Mouse (Mus musculus): ENCODE data around the gene Selenos. TPM values are rescaled to one million over a fixed set of nuclear protein-coding genes. Genes with fewer than 3 reads are reported as not detected.

Gene Selenos
- polyA plus RNA-seq, 1 experiment from 2014 or later, result 79.0 TPM

DNA sequence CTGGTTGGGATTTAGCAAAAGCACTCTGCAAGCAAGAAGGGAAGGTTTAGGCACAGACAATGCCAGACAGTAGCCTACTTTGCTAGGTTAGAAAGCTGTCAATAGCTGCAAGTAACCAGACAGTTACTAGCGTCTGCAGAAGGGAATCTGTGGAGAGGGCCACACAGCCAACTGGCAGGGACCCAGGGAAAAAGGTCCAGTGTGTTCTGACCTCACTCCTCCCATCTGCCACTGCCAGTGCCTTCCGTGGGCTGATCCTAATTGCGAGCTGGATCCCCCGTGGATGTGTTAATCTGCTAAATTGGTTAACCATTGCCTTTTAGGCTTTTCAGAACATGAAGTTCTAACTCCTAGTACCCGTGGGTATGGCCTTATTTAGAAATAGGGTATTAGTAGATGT, 14.7 kb downstream of the Selenos start:
- no peaks in the 10 kb centered on the region for H3K9me3 ChIP-seq (ENCODE audit: control insufficient read depth, low read length)
- no peak overlapping the region for H3K4me2 ChIP-seq (ENCODE audit: low read depth, low read length)
- H3K27ac ChIP-seq (ENCODE audit: low read depth, low read length), result no peak overlapping the region
- 83% methylated on average over 5 of the region's 5 CpGs for WGBS
- H3K4me1 ChIP-seq (ENCODE audit: control insufficient read depth, insufficient read depth, low read length), result no peaks in the 10 kb centered on the region
- peaks cover 21% of the 10 kb centered on the region for H3K36me3 ChIP-seq (ENCODE audit: control insufficient read depth, insufficient read depth, low read length)
- H3K4me3 ChIP-seq (ENCODE audit: low read depth, low read length), result no peak overlapping the region
- H3K9ac ChIP-seq (replicated peaks; ENCODE audit: low read depth, low read length), result no peak overlapping the region
- ATAC-seq (ENCODE audit: low read depth), result no peak
- H3K27me3 ChIP-seq (ENCODE audit: control insufficient read depth, insufficient read depth, low read length), result no peaks in the 10 kb centered on the region

DNA sequence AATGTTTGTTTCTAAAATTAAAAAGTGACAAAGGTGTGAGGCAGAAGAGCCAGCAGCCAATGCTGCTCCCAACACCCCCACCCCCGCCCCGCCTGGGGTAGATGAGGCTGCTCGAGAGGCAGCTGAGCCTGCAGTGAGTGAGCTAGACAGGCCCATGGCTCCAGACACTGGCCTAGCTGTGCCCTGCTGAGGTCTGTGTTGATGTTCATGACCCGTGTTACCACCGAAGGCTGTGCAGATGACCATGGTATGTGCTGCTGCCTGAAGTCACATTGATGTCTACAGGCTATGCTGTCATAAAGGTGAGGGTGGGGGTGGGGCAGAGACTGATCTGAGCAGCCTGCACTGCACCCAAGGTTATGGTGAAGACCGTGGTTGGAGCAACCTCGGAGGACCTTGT, 19.4 kb downstream of the Selenos start:
- no peak overlapping the region for H3K27ac ChIP-seq (ENCODE audit: low read depth, low read length)
- no peaks in the 10 kb centered on the region for H3K36me3 ChIP-seq (ENCODE audit: control insufficient read depth, insufficient read depth, low read length)
- H3K4me1 ChIP-seq (ENCODE audit: control insufficient read depth, insufficient read depth, low read length), result no peaks in the 10 kb centered on the region
- no peak overlapping the region for H3K4me2 ChIP-seq (ENCODE audit: low read depth, low read length)
- H3K27me3 ChIP-seq (ENCODE audit: control insufficient read depth, insufficient read depth, low read length), result no peaks in the 10 kb centered on the region
- H3K9ac ChIP-seq (replicated peaks; ENCODE audit: low read depth, low read length), result no peak overlapping the region
- H3K4me3 ChIP-seq (ENCODE audit: low read depth, low read length), result no peak overlapping the region
- H3K9me3 ChIP-seq (ENCODE audit: control insufficient read depth, low read length), result no peaks in the 10 kb centered on the region
- 92% methylated on average over 7 of the region's 7 CpGs for WGBS
- no peak for ATAC-seq (ENCODE audit: low read depth)

DNA sequence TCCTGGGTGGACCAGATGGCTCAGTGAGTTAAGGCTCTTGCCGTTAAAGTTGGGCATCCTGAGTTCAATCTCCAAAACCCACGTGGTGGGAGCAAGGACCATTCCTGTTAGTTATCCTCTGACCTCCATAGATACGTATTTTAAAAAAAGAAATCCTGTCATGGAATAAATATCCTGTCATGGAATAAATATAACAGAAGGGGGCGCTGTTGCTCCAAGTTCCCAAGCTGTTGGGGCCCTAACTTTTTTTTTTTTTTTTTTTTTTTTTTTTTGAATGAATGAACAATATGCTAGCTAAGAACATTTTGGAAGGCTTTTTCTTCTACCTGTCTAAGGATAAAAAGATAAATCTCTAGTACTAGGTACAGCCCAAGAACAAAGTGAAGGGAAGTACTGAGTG, 22.4 kb downstream of the Selenos start:
- 9% methylated on average over 4 of the region's 4 CpGs for WGBS
- H3K36me3 ChIP-seq (ENCODE audit: control insufficient read depth, insufficient read depth, low read length), result no peaks in the 10 kb centered on the region
- H3K4me2 ChIP-seq (ENCODE audit: low read depth, low read length), result no peak overlapping the region
- H3K9ac ChIP-seq (replicated peaks; ENCODE audit: low read depth, low read length), result no peak overlapping the region
- H3K9me3 ChIP-seq (ENCODE audit: control insufficient read depth, low read length), result no peaks in the 10 kb centered on the region
- no peak overlapping the region for H3K27ac ChIP-seq (ENCODE audit: low read depth, low read length)
- no peaks in the 10 kb centered on the region for H3K4me1 ChIP-seq (ENCODE audit: control insufficient read depth, insufficient read depth, low read length)
- ATAC-seq (ENCODE audit: low read depth), result no peak
- no peaks in the 10 kb centered on the region for H3K27me3 ChIP-seq (ENCODE audit: control insufficient read depth, insufficient read depth, low read length)
- no peak overlapping the region for H3K4me3 ChIP-seq (ENCODE audit: low read depth, low read length)

GRCm38 (mm10) chr7:66104531-66104930, 25.1 kb downstream of the Selenos start:
- Histone ChIP-seq H3K4me3 (ENCODE audit: low read depth, low read length) (no peak overlapping the region), H3K36me3 (ENCODE audit: control insufficient read depth, insufficient read depth, low read length) (no peaks in the 10 kb centered on the region), H3K4me2 (ENCODE audit: low read depth, low read length) (no peak overlapping the region), H3K4me1 (ENCODE audit: control insufficient read depth, insufficient read depth, low read length) (no peaks in the 10 kb centered on the region), H3K27ac (ENCODE audit: low read depth, low read length) (no peak overlapping the region), H3K9me3 (ENCODE audit: control insufficient read depth, low read length) (no peaks in the 10 kb centered on the region), H3K9ac (replicated peaks; ENCODE audit: low read depth, low read length) (no peak overlapping the region), H3K27me3 (ENCODE audit: control insufficient read depth, insufficient read depth, low read length) (no peaks in the 10 kb centered on the region)
- WGBS, result 94% methylated on average over 5 of the region's 5 CpGs
- ATAC-seq (ENCODE audit: low read depth), result no peak

DNA sequence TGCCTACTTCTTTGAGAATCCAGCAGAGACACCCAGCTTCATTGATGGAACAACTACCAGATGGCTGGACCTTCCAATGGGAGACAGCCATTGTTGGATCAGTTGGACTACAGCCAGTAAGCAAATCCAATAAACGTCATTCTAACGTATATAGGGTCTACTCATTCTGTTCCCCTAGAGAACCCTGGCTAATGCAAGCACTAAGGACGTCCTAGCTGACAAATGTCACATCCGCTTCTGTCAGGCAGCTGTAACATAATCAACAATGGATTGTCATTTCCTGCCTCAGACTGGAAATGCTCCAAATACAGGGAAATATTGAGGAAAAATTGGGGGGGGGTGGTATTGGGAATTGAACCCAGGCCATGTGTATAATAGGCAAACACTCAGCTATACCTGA, 26.3 kb downstream of the Selenos start:
- no peak overlapping the region for H3K27ac ChIP-seq (ENCODE audit: low read depth, low read length)
- no peak for ATAC-seq (ENCODE audit: low read depth)
- H3K4me3 ChIP-seq (ENCODE audit: low read depth, low read length), result no peak overlapping the region
- H3K4me2 ChIP-seq (ENCODE audit: low read depth, low read length), result no peak overlapping the region
- H3K27me3 ChIP-seq (ENCODE audit: control insufficient read depth, insufficient read depth, low read length), result no peaks in the 10 kb centered on the region
- H3K9ac ChIP-seq (replicated peaks; ENCODE audit: low read depth, low read length), result no peak overlapping the region
- no peaks in the 10 kb centered on the region for H3K36me3 ChIP-seq (ENCODE audit: control insufficient read depth, insufficient read depth, low read length)
- H3K4me1 ChIP-seq (ENCODE audit: control insufficient read depth, insufficient read depth, low read length), result peaks cover under 1% of the 10 kb centered on the region; the same call in 1 of the 2 replicates
- WGBS, result 48% methylated on average over 4 of the region's 4 CpGs
- no peaks in the 10 kb centered on the region for H3K9me3 ChIP-seq (ENCODE audit: control insufficient read depth, low read length)

DNA sequence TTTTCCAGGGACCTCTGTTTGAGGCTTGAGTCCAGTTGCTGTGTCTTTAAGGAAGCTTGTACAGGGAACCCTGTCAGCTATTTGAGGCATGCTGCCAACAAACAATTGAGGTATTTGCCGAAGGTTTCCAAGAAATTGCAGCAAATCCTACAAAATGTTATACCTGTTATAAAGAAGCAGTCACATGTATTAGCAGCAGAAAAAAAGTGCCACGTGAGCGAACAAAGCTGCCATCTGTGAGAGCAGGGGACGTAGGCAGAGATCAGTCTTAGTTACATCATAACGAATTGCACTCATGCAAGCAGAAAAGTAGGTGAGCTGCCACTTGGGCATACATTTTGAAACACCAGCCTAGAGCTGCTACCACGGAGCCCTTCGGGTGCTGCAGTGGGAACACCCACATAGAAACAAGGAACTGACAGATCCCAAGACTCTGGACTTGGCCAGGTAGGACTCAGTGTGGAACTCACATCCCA, 27.2 kb downstream of the Selenos start:
- H3K27ac ChIP-seq (ENCODE audit: low read depth, low read length), result no peak overlapping the region
- H3K36me3 ChIP-seq (ENCODE audit: control insufficient read depth, insufficient read depth, low read length), result no peaks in the 10 kb centered on the region
- WGBS, result 78% methylated on average over 7 of the region's 7 CpGs
- H3K27me3 ChIP-seq (ENCODE audit: control insufficient read depth, insufficient read depth, low read length), result no peaks in the 10 kb centered on the region
- no peak for ATAC-seq (ENCODE audit: low read depth)
- H3K9ac ChIP-seq (replicated peaks; ENCODE audit: low read depth, low read length), result no peak overlapping the region
- no peak overlapping the region for H3K4me3 ChIP-seq (ENCODE audit: low read depth, low read length)
- no peaks in the 10 kb centered on the region for H3K9me3 ChIP-seq (ENCODE audit: control insufficient read depth, low read length)
- H3K4me1 ChIP-seq (ENCODE audit: control insufficient read depth, insufficient read depth, low read length), result peaks cover 8% of the 10 kb centered on the region
- no peak overlapping the region for H3K4me2 ChIP-seq (ENCODE audit: low read depth, low read length)

GRCm38 (mm10) chr7:66107206-66107605, 27.8 kb downstream of the Selenos start:
- no peak overlapping the region for H3K4me2 ChIP-seq (ENCODE audit: low read depth, low read length)
- H3K27me3 ChIP-seq (ENCODE audit: control insufficient read depth, insufficient read depth, low read length), result no peaks in the 10 kb centered on the region
- no peak overlapping the region for H3K9ac ChIP-seq (replicated peaks; ENCODE audit: low read depth, low read length)
- H3K27ac ChIP-seq (ENCODE audit: low read depth, low read length), result no peak overlapping the region
- peaks cover 11% of the 10 kb centered on the region for H3K4me1 ChIP-seq (ENCODE audit: control insufficient read depth, insufficient read depth, low read length)
- H3K36me3 ChIP-seq (ENCODE audit: control insufficient read depth, insufficient read depth, low read length), result no peaks in the 10 kb centered on the region
- 82% methylated on average over 11 of the region's 11 CpGs for WGBS
- H3K9me3 ChIP-seq (ENCODE audit: control insufficient read depth, low read length), result no peaks in the 10 kb centered on the region
- no peak for ATAC-seq (ENCODE audit: low read depth)
- no peak overlapping the region for H3K4me3 ChIP-seq (ENCODE audit: low read depth, low read length)

DNA sequence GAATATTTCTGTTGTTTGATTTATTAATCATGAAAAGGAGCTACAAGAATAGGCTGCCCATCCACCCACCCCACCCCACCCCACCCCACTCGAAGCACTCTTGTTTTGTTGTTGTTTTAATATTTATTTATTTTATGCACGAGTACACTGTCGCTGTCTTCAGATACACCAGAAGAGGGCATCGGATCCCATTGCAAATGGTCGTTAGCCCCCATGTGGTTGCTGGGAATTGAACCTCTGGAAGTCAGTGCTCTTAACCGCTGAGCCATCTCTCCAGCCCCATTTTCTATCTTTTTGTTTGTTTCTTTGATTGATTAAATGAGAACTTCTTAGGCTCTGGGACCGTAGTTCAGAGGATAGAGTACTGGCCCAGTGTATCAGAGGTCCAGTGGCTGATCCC, 28.5 kb downstream of the Selenos start:
- H3K9me3 ChIP-seq (ENCODE audit: control insufficient read depth, low read length), result no peaks in the 10 kb centered on the region
- H3K27ac ChIP-seq (ENCODE audit: low read depth, low read length), result no peak overlapping the region
- no peaks in the 10 kb centered on the region for H3K36me3 ChIP-seq (ENCODE audit: control insufficient read depth, insufficient read depth, low read length)
- H3K27me3 ChIP-seq (ENCODE audit: control insufficient read depth, insufficient read depth, low read length), result no peaks in the 10 kb centered on the region
- H3K4me2 ChIP-seq (ENCODE audit: low read depth, low read length), result no peak overlapping the region
- 10% methylated on average over 7 of the region's 7 CpGs for WGBS
- H3K4me3 ChIP-seq (ENCODE audit: low read depth, low read length), result no peak overlapping the region
- peaks cover 12% of the 10 kb centered on the region for H3K4me1 ChIP-seq (ENCODE audit: control insufficient read depth, insufficient read depth, low read length)
- no peak overlapping the region for H3K9ac ChIP-seq (replicated peaks; ENCODE audit: low read depth, low read length)
- no peak for ATAC-seq (ENCODE audit: low read depth)

GRCm38 (mm10) chr7:66108961-66109854, 29.8 kb downstream of the Selenos start, which contains the start of gene Chsy1:
Gene Chsy1 (plus strand): TSS chr7:66109515.
- peaks cover 15% of the 10 kb centered on the region for H3K4me1 ChIP-seq (ENCODE audit: control insufficient read depth, insufficient read depth, low read length)
- no peaks in the 10 kb centered on the region for H3K27me3 ChIP-seq (ENCODE audit: control insufficient read depth, insufficient read depth, low read length)
- WGBS, result under 1% methylated on average over 109 of the region's 123 CpGs
- peak within 1 kb of the TSS; percentile 84 for H3K4me3 ChIP-seq (ENCODE audit: low read depth, low read length)
- H3K9ac ChIP-seq (replicated peaks; ENCODE audit: low read depth, low read length), result peak within 1 kb of the TSS; percentile 92
- H3K9me3 ChIP-seq (ENCODE audit: control insufficient read depth, low read length), result no peaks in the 10 kb centered on the region
- peak within 1 kb of the TSS; percentile 87 for H3K4me2 ChIP-seq (ENCODE audit: low read depth, low read length)
- ATAC-seq (ENCODE audit: low read depth), result peak; percentile 90
- no peaks in the 10 kb centered on the region for H3K36me3 ChIP-seq (ENCODE audit: control insufficient read depth, insufficient read depth, low read length)
- H3K27ac ChIP-seq (ENCODE audit: low read depth, low read length), result peak within 1 kb of the TSS; percentile 93
